Mouse (Mus musculus) spleen, postnatal 14 days (tissue): ENCODE measurements around the gene Hist2h2bb.

Source experiments
- DNase-seq, 2 experiments: peaks; one replicate each; pipeline ENCODE4 v3.0.0; 2021 to 2022; ENCODE audit warnings: low spot score in 2 of 2

Hist2h2bb gene

GRCm38 (mm10) chr3:96300706-96301529, 31.4 kb downstream of the Hist2h2bb start:
- DNase-seq = no peak

GRCm38 (mm10) chr3:96302076-96302475, 32.5 kb downstream of the Hist2h2bb start:
- DNase-seq = no peak

DNA sequence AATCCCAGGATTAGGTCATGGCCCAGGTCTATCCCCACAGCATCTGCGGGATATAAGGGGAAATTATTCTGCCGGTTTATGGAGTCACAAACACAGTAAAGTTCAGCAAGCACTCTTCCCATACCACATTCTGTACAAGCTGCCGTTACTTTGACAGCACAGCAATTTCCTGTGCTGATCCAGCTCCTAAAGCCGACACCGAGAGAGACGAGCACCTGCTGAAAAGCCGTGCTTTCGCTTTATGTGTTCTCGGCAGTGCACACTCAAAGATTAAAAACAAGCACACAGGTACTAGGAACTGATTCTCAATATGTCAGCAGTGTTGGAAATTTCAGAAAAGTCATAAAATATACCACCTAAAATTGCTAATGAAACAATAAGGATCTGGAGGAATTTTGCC, 37.0 kb downstream of the Hist2h2bb start:
- DNase-seq = no peak

DNA sequence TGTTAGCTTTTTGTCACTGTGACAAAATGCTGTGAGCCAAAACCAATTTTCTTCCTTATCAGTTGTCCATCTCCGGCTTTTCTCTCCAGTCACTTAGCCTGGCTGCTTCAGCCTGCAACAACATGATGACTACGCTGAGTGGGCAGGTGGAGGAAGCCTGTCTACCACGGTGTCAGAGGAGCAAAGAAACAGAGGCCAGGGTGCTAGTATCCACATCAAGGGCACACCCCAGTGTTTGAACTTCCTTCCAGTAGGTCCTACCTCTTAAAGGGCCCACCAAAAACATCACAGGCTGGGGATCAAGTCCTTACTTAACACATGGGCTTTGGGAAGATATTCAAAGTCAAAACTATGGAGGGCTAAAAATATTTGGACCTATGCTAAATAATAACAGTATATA, 39.9 kb downstream of the Hist2h2bb start:
- no peak for DNase-seq

DNA sequence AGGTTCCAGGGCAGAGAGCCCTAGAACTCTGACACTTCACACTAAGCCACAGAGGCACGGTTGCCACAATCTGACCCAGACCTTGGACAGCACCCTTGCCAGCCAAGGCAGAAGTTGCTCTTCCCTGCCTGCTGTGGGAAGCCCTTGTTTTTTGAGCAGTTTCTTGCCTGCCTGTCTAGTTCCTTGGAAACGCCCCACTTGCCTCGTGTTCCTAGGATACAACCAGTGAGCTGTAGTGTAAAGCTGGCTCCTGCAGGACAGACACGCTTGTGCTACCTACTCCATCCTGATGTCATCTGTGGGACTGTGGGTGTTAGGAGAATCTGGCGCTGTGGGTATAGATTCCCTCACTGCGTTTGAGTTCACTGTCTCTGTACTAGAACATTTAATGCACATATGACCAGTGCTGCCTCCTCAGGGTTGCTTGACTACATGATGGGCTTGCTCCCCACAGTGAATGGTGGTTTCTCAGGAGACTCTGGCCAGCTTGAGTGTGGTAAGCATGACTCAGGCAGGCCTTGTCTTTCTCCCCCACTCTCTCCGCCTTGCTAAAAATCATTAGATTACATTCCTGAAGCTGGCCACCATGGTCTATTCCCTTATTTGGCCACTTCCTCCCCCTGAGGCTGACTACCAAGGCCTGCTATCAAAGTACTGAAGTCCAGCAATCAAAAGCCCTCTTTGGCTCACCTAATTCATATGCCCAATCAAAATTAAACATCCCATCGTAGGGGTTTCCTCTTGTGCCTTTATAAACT, 43.0 kb downstream of the Hist2h2bb start:
- no peak for DNase-seq
